Mouse (Mus musculus): ENCODE measurements around the gene Grb10.

- no peak for TF ChIP-seq GATA1 (IDR thresholded peaks at IDR 0.05; ENCODE audit: low read length)
- no peak for TF ChIP-seq TAL1 (IDR thresholded peaks at IDR 0.05; ENCODE audit: low read length)
Observed at GRCm38 (mm10) chr11:11945766-11946165, 92.7 kb downstream of the Grb10 start.
